Mouse (Mus musculus): ENCODE measurements around the gene Zfp629. TPM values are rescaled to one million over a fixed set of nuclear protein-coding genes. Genes with fewer than 3 reads are reported as not detected.
A peak's percentile ranks its signal among the peaks of the same experiment; 100 is the strongest.

Gene Zfp629
- total RNA-seq, 1 experiment from 2014 or later: 2.3 TPM

GRCm38 (mm10) chr7:127617962-127618361 lies 2.4 kb upstream of the Zfp629 start:
- no peak for ATAC-seq (replicated peaks; ENCODE audit: insufficient number of reproducible peaks, low FRiP score, low TSS enrichment, poor library complexity, severe bottlenecking)

DNA sequence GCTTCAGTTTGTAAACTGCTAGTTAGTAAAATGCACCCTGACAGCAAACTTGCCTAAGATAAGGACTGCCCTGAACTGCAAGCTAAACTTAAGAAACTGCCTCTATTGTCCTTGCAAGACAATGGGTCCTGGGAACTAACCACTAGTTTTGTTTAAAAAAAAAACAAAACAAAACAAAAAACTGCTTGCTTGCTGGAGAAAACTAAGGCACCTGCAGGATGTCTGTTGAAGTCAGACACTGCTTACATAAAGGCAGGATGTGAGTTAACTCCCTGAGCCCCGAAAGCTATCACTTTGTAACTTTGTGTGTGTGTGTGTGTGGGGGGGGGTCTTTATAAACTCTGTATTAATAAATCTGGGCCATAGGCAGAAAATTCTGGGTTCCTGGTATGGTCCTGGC lies 1.3 kb upstream of the Zfp629 start:
- no peak for ATAC-seq (replicated peaks; ENCODE audit: insufficient number of reproducible peaks, low FRiP score, low TSS enrichment, poor library complexity, severe bottlenecking)

DNA sequence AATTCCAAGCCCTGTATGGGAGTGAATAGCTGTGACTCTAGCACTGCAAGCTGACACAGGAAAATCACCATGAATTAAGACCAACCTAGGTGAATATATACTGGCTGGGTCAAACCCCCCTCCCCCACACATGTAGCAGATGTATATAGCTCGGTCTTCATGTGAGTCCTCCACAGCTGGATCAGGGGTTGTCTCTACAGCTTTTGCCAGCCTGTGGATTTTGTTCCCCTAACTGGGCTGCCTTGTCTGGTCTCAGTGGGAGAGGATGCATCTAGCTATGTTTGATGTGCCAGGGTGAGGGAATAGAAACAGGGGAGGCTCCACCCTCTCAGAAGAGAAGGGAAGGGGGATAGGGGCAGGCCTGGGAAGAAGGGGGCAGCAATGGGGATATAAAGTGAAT lies 739 bp upstream of the Zfp629 start:
- no peak for ATAC-seq (replicated peaks; ENCODE audit: insufficient number of reproducible peaks, low FRiP score, low TSS enrichment, poor library complexity, severe bottlenecking)

- ATAC-seq (replicated peaks; ENCODE audit: insufficient number of reproducible peaks, low FRiP score, low TSS enrichment, poor library complexity, severe bottlenecking): no peak
Measured at GRCm38 (mm10) chr7:127614511-127614890, 1.1 kb downstream of the Zfp629 start.

GRCm38 (mm10) chr7:127614091-127614490 lies 1.5 kb downstream of the Zfp629 start:
- no peak for ATAC-seq (replicated peaks; ENCODE audit: insufficient number of reproducible peaks, low FRiP score, low TSS enrichment, poor library complexity, severe bottlenecking)

DNA sequence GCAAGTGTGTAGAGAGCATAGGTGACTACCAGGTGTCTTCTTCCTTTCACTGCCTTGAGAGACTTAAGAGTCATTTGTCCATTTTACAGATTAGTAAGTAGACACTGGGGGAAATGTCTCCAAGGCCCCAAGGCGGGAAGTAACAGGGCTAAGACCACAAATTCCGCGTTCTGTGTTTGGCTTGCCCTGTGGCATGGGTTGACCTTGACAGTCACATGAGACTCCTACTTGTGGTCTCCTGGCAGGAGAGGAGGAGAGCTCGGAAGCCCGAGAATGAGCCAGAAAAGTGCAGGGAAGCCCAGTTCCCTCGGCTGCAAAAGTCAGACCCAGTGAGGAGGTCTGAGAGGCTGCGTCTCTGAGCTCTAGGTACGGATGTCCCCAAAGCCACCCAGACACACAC lies 2.1 kb downstream of the Zfp629 start:
- no peak for ATAC-seq (replicated peaks; ENCODE audit: insufficient number of reproducible peaks, low FRiP score, low TSS enrichment, poor library complexity, severe bottlenecking)

GRCm38 (mm10) chr7:127611561-127611960 lies 4.0 kb downstream of the Zfp629 start:
- ATAC-seq (replicated peaks; ENCODE audit: insufficient number of reproducible peaks, low FRiP score, low TSS enrichment, poor library complexity, severe bottlenecking): no peak

DNA sequence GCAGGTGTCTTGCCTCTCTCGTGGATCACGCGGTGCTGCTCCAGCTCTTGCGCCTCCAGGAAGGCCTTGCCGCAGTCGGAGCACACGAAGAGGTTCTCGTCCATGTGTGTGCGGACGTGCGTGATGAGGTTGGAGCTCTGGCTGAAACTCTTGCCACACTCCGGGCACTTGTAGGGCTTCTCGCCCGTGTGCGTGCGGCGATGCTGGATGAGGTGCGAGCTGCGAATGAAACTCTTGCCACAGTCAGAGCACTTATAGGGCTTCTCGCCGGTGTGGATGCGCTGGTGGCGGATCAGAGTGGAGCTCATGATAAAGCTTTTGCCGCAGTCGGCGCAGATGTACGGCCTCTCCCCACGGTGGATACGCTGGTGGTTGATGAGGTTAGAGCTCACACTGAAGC lies 4.6 kb downstream of the Zfp629 start:
- no peak for ATAC-seq (replicated peaks; ENCODE audit: insufficient number of reproducible peaks, low FRiP score, low TSS enrichment, poor library complexity, severe bottlenecking)

DNA sequence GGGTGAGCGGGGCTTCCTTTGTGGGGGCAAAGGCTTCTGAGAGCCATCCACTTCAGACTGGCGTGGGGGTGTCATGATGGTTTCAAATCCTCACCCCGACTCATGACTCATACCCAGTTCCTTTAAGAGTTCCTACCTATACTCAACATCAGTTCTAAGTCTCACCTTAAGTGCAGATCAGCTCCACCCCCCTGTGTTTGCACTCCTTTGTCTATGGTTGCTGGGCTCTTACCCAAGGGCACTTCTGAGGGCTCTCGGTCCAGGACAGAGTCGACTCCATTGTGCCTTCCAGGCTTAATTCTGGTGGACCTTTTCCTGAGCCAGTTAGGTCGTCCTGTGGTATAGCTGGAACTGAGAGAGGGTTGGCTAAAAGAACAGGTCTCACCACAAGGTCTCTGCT lies 8.4 kb downstream of the Zfp629 start:
- no peak for ATAC-seq (replicated peaks; ENCODE audit: insufficient number of reproducible peaks, low FRiP score, low TSS enrichment, poor library complexity, severe bottlenecking)

DNA sequence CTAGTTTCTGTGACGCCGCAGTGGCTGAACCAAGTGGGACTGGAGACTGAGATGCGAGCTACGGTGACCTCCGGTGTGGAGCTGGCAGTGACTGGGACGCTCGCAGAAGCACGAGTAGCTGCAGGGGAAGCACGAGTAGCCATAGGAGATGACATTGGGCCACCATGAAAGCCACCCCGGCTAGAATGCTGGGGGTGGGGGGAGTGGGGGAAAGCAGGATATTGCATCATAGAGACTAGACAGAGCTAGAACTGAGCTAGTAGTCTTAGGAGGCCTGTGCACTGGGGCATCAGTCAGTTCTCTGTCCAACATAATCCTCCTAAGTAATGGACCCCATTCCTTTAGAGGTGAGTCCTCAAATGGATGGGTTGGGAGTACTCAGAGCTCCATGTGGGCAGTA lies 11.3 kb downstream of the Zfp629 start:
- no peak for ATAC-seq (replicated peaks; ENCODE audit: insufficient number of reproducible peaks, low FRiP score, low TSS enrichment, poor library complexity, severe bottlenecking)

DNA sequence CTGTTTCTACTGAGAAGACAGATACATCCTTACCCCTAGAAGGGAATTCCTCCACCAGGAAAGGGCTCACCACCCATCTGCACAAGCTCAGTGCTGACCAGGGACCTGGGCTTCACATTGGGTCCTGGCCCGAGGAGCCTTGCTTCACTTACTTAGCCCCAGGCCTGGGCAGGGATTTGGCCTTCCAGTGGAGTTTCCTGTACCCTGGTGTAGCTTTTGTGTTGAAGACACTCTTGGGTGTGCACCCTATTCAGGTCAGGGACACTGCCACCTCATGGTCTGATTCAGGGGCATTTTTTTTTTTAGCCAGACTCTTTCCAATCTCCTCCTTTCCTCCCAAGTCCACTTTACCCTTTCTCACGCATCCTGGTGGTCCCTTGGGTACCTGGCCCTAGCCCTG lies 12.7 kb downstream of the Zfp629 start:
- no peak for ATAC-seq (replicated peaks; ENCODE audit: insufficient number of reproducible peaks, low FRiP score, low TSS enrichment, poor library complexity, severe bottlenecking)

DNA sequence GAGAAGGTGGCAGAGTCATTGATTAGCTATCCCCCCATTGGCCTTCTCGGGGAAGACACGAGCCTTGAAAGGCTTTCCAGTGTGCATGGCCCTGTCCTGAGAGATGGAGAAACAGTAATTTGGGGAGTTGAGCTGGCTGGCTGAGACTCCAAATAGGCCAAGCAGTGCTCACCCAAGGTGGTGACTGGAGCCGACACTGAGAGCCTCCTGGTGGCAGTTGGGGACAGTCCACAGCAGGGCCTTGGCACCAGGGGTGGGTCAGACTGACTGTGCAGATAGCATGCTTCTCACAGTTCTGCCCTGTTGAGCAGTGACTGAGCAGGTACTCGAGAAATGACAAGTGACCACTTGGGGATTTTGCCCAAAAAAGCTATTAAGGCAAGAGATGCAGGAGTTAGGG lies 13.9 kb downstream of the Zfp629 start:
- ATAC-seq (replicated peaks; ENCODE audit: insufficient number of reproducible peaks, low FRiP score, low TSS enrichment, poor library complexity, severe bottlenecking): no peak

DNA sequence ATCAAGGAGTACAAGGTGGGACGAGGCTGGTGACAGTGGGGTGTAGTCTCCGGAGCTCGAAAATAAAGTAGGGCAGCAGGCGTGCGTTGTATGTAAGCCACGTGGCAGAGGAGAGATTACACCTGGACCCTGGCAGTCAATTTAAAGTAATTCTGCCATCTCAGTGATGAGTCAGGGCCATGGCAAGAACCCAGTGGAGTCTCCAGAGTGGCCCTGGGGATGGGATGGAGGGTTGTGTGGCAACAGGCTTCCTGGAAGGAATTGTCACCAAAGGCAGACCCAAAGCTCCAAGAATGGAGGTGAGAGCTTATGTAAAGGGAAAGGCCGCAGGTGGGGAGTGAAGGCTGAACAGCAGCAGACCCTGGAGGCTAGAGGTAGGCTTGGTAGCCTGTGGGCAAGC lies 15.0 kb downstream of the Zfp629 start:
- no peak for ATAC-seq (replicated peaks; ENCODE audit: insufficient number of reproducible peaks, low FRiP score, low TSS enrichment, poor library complexity, severe bottlenecking)

DNA sequence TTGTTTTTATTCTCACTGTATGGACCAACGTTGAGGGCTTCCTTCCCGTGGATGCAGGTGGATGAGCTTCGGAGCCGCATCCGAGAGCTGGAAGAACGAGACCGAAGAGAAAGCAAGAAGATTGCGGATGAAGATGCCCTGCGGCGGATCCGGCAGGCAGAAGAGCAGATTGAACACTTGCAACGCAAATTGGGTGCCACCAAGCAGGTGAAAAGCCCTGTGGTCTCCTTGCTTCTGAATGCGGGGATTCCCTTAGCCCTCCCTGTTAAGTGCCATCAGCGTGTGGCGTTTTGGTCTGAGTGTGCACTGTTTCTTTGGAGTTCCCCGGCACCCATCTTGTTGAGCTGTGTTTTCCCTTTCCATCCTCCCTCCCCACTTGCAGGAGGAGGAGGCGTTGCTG lies 18.9 kb downstream of the Zfp629 start:
- no peak for ATAC-seq (replicated peaks; ENCODE audit: insufficient number of reproducible peaks, low FRiP score, low TSS enrichment, poor library complexity, severe bottlenecking)

- ATAC-seq (replicated peaks; ENCODE audit: insufficient number of reproducible peaks, low FRiP score, low TSS enrichment, poor library complexity, severe bottlenecking): no peak
Measured at GRCm38 (mm10) chr7:127592575-127592974, 23.0 kb downstream of the Zfp629 start.

- no peak for ATAC-seq (replicated peaks; ENCODE audit: insufficient number of reproducible peaks, low FRiP score, low TSS enrichment, poor library complexity, severe bottlenecking)
Measured at GRCm38 (mm10) chr7:127591108-127591507, 24.5 kb downstream of the Zfp629 start.

DNA sequence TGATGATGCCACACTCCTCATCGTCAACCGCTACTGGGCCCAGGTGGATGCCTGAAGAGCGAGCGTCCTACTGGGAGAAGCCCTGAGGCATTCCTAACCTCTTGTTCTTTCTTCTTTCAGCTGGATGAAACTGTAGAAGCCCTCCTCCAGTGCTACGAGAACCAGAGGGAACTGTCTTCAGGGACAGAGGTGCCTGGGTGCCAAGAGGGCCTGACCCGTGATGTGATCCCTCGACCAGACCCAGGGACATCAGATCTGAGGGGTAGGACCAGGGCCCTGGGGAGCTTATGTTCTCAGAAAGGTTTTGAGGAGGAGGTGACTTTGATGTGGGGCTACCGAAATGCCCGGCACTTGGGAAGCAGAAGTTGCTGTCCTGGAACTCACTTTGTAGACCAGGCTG lies 26.0 kb downstream of the Zfp629 start:
- ATAC-seq (replicated peaks; ENCODE audit: insufficient number of reproducible peaks, low FRiP score, low TSS enrichment, poor library complexity, severe bottlenecking): no peak

DNA sequence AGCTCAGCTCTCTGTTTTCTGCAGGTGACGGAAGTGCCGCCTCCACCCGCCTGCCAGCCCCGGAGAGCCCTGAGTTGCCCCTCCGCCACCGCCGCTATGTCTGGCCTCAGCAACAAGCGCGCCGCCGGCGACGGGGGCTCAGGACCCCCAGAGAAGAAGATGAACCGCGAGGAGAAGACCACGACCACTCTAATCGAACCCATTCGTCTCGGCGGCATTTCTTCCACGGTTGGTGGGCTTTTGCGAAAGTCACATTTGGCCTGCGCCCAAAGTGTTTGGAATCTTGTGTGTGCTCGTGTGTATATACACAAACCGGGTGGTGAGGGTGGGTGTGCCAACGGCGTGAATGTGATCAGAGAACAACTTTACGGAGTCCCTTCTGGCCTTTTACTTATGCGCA lies 26.7 kb downstream of the Zfp629 start:
- ATAC-seq (replicated peaks; ENCODE audit: insufficient number of reproducible peaks, low FRiP score, low TSS enrichment, poor library complexity, severe bottlenecking): no peak

DNA sequence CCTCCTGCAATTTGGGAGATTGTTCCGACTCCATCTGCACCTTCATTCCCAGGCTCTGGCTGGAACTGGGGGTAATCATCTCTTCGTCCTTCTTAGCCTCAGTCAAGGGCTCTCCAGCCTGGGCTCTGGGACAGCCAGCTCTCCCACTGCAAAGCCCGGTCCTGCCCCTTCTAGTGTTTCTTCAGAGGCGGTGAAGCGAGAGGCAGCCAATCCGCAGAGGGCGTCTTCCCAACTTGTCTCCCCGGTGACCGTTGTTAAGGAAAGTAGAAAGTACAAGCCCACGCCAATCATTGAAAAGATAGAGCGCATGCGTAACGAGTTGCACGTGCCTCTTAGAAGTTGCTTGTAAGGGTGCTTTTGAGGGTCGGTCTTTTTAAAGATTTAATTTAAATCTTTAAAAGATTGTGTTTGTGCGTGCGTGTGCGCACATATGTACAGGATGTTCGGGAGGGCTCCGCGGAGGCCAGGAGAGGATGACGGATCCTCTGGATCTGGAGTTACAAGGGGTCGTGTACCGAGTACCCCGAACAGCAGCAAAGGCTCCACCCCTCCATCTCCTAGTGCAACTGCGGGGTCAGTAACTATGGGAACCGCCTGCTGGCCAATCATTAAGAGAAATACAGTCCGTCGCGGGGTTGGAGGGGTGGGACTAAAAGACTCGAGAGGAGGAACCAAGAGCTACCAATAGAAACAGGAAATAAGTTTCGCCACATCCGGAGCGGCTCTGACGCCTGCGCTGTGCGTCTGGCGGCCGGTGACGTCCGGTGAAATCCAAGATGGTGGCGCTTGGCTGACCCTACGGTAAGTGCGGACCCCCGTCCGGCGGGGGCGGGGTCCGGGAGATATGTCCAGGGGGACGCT lies 27.4 kb downstream of the Zfp629 start, which contains the start of the genes Ccdc189 and Rnf40:
Gene Ccdc189 (minus strand): TSS at position 585 of the 861 bp plus-strand sequence.
Gene Rnf40 (plus strand): TSS at position 757 of the 861 bp plus-strand sequence.
- ATAC-seq (replicated peaks; ENCODE audit: insufficient number of reproducible peaks, low FRiP score, low TSS enrichment, poor library complexity, severe bottlenecking): peak; percentile 90

- no peak for ATAC-seq (replicated peaks; ENCODE audit: insufficient number of reproducible peaks, low FRiP score, low TSS enrichment, poor library complexity, severe bottlenecking)
Measured at GRCm38 (mm10) chr7:127587196-127587595, 28.4 kb downstream of the Zfp629 start.

GRCm38 (mm10) chr7:127586149-127586548 lies 29.4 kb downstream of the Zfp629 start:
- no peak for ATAC-seq (replicated peaks; ENCODE audit: insufficient number of reproducible peaks, low FRiP score, low TSS enrichment, poor library complexity, severe bottlenecking)

Data from monocyte, adult 5-6 weeks (primary cell).